Mouse (Mus musculus) brain, embryonic 14.5 days (tissue): ENCODE results near the gene Frmd6.

Experiments used
- CTCF ChIP-seq: fragments of 200-500 bp; IDR thresholded peaks from 2 replicates; pipeline ENCODE4 v1.5.1; 2012; ENCODE audit warnings: inconsistent platforms, mild to moderate bottlenecking, moderate library complexity, borderline replicate concordance; ENCODE audit not compliant: insufficient read depth, insufficient read length; ENCODE audit errors: extremely low read depth
- POLR2A ChIP-seq: fragments of 200-500 bp; IDR thresholded peaks from 2 replicates; pipeline ENCODE4 v1.6.1; 2012; ENCODE audit warnings: mild to moderate bottlenecking, inconsistent platforms, borderline replicate concordance; ENCODE audit not compliant: poor library complexity, insufficient read depth, insufficient read length, severe bottlenecking; ENCODE audit errors: extremely low read depth

GRCm38 (mm10) chr12:70835004-70835403, 9.7 kb downstream of the Frmd6 start:
- TF ChIP-seq CTCF (no peak), POLR2A (no peak)
